Mouse (Mus musculus): Measurements from ENCODE around the gene Rptor.
A peak's percentile ranks its signal among the peaks of the same experiment; 100 is the strongest.

Rptor gene

GRCm38 (mm10) chr11:119586511-119586910, 16.2 kb upstream of the Rptor start:
- no peaks in the 10 kb centered on the region for H3K36me3 ChIP-seq (ENCODE audit: control insufficient read depth, insufficient read depth, low read length, poor library complexity, severe bottlenecking)
- no peaks in the 10 kb centered on the region for H3K27me3 ChIP-seq (ENCODE audit: control insufficient read depth, insufficient read depth, low read length, poor library complexity, severe bottlenecking)
- no peak for DNase-seq (ENCODE audit: low read depth, low spot score)

GRCm38 (mm10) chr11:119587112-119587511, 15.6 kb upstream of the Rptor start:
- DNase-seq (ENCODE audit: low read depth, low spot score): no peak
- Histone ChIP-seq H3K36me3 (ENCODE audit: control insufficient read depth, insufficient read depth, low read length, poor library complexity, severe bottlenecking) (no peaks in the 10 kb centered on the region), H3K27me3 (ENCODE audit: control insufficient read depth, insufficient read depth, low read length, poor library complexity, severe bottlenecking) (no peaks in the 10 kb centered on the region)

GRCm38 (mm10) chr11:119589242-119589641, 13.5 kb upstream of the Rptor start:
- 0 out of 2 replicates have a peak, but pooled peaks cover 2% of the 10 kb centered on the region for H3K27me3 ChIP-seq (ENCODE audit: control insufficient read depth, insufficient read depth, low read length, poor library complexity, severe bottlenecking)
- no peaks in the 10 kb centered on the region for H3K36me3 ChIP-seq (ENCODE audit: control insufficient read depth, insufficient read depth, low read length, poor library complexity, severe bottlenecking)
- DNase-seq (ENCODE audit: low read depth, low spot score): peak; percentile 87

GRCm38 (mm10) chr11:119593966-119594365, 8.7 kb upstream of the Rptor start:
- 0 out of 2 replicates have a peak, but pooled peaks cover 2% of the 10 kb centered on the region for H3K27me3 ChIP-seq (ENCODE audit: control insufficient read depth, insufficient read depth, low read length, poor library complexity, severe bottlenecking)
- DNase-seq (ENCODE audit: low read depth, low spot score): no peak
- H3K36me3 ChIP-seq (ENCODE audit: control insufficient read depth, insufficient read depth, low read length, poor library complexity, severe bottlenecking): no peaks in the 10 kb centered on the region

GRCm38 (mm10) chr11:119598856-119599255, 3.8 kb upstream of the Rptor start:
- no peak for DNase-seq (ENCODE audit: low read depth, low spot score)
- H3K36me3 ChIP-seq (ENCODE audit: control insufficient read depth, insufficient read depth, low read length, poor library complexity, severe bottlenecking): no peaks in the 10 kb centered on the region
- no peaks in the 10 kb centered on the region for H3K27me3 ChIP-seq (ENCODE audit: control insufficient read depth, insufficient read depth, low read length, poor library complexity, severe bottlenecking)

GRCm38 (mm10) chr11:119600286-119600685, 2.4 kb upstream of the Rptor start:
- no peaks in the 10 kb centered on the region for H3K27me3 ChIP-seq (ENCODE audit: control insufficient read depth, insufficient read depth, low read length, poor library complexity, severe bottlenecking)
- peak; percentile 23 for DNase-seq (ENCODE audit: low read depth, low spot score)
- no peaks in the 10 kb centered on the region for H3K36me3 ChIP-seq (ENCODE audit: control insufficient read depth, insufficient read depth, low read length, poor library complexity, severe bottlenecking)

- peak; percentile 21 for DNase-seq (ENCODE audit: low read depth, low spot score)
- H3K36me3 ChIP-seq (ENCODE audit: control insufficient read depth, insufficient read depth, low read length, poor library complexity, severe bottlenecking): 0 out of 2 replicates have a peak, but pooled peaks cover 2% of the 10 kb centered on the region
- no peaks in the 10 kb centered on the region for H3K27me3 ChIP-seq (ENCODE audit: control insufficient read depth, insufficient read depth, low read length, poor library complexity, severe bottlenecking)
Observed at GRCm38 (mm10) chr11:119602177-119602700, 466 bp upstream of the Rptor start.

- H3K27me3 ChIP-seq (ENCODE audit: control insufficient read depth, insufficient read depth, low read length, poor library complexity, severe bottlenecking): no peaks in the 10 kb centered on the region
- DNase-seq (ENCODE audit: low read depth, low spot score): no peak
- 0 out of 2 replicates have a peak, but pooled peaks cover 2% of the 10 kb centered on the region for H3K36me3 ChIP-seq (ENCODE audit: control insufficient read depth, insufficient read depth, low read length, poor library complexity, severe bottlenecking)
Observed at GRCm38 (mm10) chr11:119603527-119603905, 811 bp downstream of the Rptor start.

GRCm38 (mm10) chr11:119607464-119607863, 4.8 kb downstream of the Rptor start:
- DNase-seq (ENCODE audit: low read depth, low spot score): no peak
- H3K27me3 ChIP-seq (ENCODE audit: control insufficient read depth, insufficient read depth, low read length, poor library complexity, severe bottlenecking): no peaks in the 10 kb centered on the region

GRCm38 (mm10) chr11:119611496-119611895, 8.8 kb downstream of the Rptor start:
- Histone ChIP-seq H3K36me3 (ENCODE audit: control insufficient read depth, insufficient read depth, low read length, poor library complexity, severe bottlenecking) (0 out of 2 replicates have a peak, but pooled peaks cover 2% of the 10 kb centered on the region), H3K27me3 (ENCODE audit: control insufficient read depth, insufficient read depth, low read length, poor library complexity, severe bottlenecking) (no peaks in the 10 kb centered on the region)
- no peak for DNase-seq (ENCODE audit: low read depth, low spot score)

More at GRCm38 (mm10) chr11:119607464-119607863, 4.8 kb downstream of the Rptor start:
- 0 out of 2 replicates have a peak, but pooled peaks cover 2% of the 10 kb centered on the region for H3K36me3 ChIP-seq (ENCODE audit: control insufficient read depth, insufficient read depth, low read length, poor library complexity, severe bottlenecking)

GRCm38 (mm10) chr11:119612179-119612578, 9.5 kb downstream of the Rptor start:
- no peaks in the 10 kb centered on the region for H3K27me3 ChIP-seq (ENCODE audit: control insufficient read depth, insufficient read depth, low read length, poor library complexity, severe bottlenecking)
- no peak for DNase-seq (ENCODE audit: low read depth, low spot score)
- H3K36me3 ChIP-seq (ENCODE audit: control insufficient read depth, insufficient read depth, low read length, poor library complexity, severe bottlenecking): no peaks in the 10 kb centered on the region

- H3K36me3 ChIP-seq (ENCODE audit: control insufficient read depth, insufficient read depth, low read length, poor library complexity, severe bottlenecking): no peaks in the 10 kb centered on the region
- no peak for DNase-seq (ENCODE audit: low read depth, low spot score)
- H3K27me3 ChIP-seq (ENCODE audit: control insufficient read depth, insufficient read depth, low read length, poor library complexity, severe bottlenecking): no peaks in the 10 kb centered on the region
Observed at GRCm38 (mm10) chr11:119615087-119615486, 12.4 kb downstream of the Rptor start.

- Histone ChIP-seq H3K27me3 (ENCODE audit: control insufficient read depth, insufficient read depth, low read length, poor library complexity, severe bottlenecking) (no peaks in the 10 kb centered on the region), H3K36me3 (ENCODE audit: control insufficient read depth, insufficient read depth, low read length, poor library complexity, severe bottlenecking) (no peaks in the 10 kb centered on the region)
- peak; percentile 68 for DNase-seq (ENCODE audit: low read depth, low spot score)
Observed at GRCm38 (mm10) chr11:119618763-119619162, 16.1 kb downstream of the Rptor start.

GRCm38 (mm10) chr11:119621266-119621665, 18.6 kb downstream of the Rptor start:
- no peak for DNase-seq (ENCODE audit: low read depth, low spot score)
- Histone ChIP-seq H3K36me3 (ENCODE audit: control insufficient read depth, insufficient read depth, low read length, poor library complexity, severe bottlenecking) (no peaks in the 10 kb centered on the region), H3K27me3 (ENCODE audit: control insufficient read depth, insufficient read depth, low read length, poor library complexity, severe bottlenecking) (no peaks in the 10 kb centered on the region)

GRCm38 (mm10) chr11:119623800-119624199, 21.1 kb downstream of the Rptor start:
- no peaks in the 10 kb centered on the region for H3K36me3 ChIP-seq (ENCODE audit: control insufficient read depth, insufficient read depth, low read length, poor library complexity, severe bottlenecking)

GRCm38 (mm10) chr11:119624401-119624800, 21.7 kb downstream of the Rptor start:
- no peak for DNase-seq (ENCODE audit: low read depth, low spot score)
- no peaks in the 10 kb centered on the region for H3K27me3 ChIP-seq (ENCODE audit: control insufficient read depth, insufficient read depth, low read length, poor library complexity, severe bottlenecking)
- no peaks in the 10 kb centered on the region for H3K36me3 ChIP-seq (ENCODE audit: control insufficient read depth, insufficient read depth, low read length, poor library complexity, severe bottlenecking)

More at GRCm38 (mm10) chr11:119623800-119624199, 21.1 kb downstream of the Rptor start:
- H3K27me3 ChIP-seq (ENCODE audit: control insufficient read depth, insufficient read depth, low read length, poor library complexity, severe bottlenecking): no peaks in the 10 kb centered on the region
- no peak for DNase-seq (ENCODE audit: low read depth, low spot score)

Data from splenic B cell, adult 2 months (primary cell).